Mouse (Mus musculus): ENCODE measurements around the gene Piwil1. TPM values are rescaled to one million over a fixed set of nuclear protein-coding genes. Genes with fewer than 3 reads are reported as not detected.
A peak's percentile ranks its signal among the peaks of the same experiment; 100 is the strongest.

The Piwil1 gene
- 0.14 TPM in 1 of 2 replicates, not detected in the other for polyA plus RNA-seq (2016; fragmentation: Nextera tagmentation; extraction: Ambion mirVana)

DNA sequence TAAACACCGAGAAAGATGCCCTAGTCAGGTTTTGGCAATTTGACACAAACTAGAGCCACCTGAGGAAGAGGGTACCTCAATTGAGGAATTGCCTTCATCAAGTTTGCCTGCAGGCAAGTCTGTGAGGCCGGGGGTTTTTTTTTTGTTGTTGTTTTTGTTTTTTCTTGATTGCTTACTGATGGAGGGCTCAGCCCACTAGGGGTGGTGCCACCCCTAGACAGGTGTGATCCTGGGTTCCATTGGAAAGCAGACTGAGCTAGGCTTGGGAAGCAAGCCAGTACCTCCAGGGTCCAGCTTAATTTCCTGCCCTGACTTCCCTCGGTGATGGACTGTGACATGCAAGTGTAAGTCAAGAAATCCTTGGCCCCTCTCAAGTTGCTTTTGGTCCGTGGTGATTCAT, at the start of gene Piwil1:
Gene Piwil1, plus strand, starts transcription at position 301 of the 400 bp plus-strand sequence.
- DNase-seq (ENCODE audit: low spot score): no peak
- H3K36me3 ChIP-seq: no peaks in the 10 kb centered on the region
- peak within 1 kb of the TSS; percentile 79 for H3K27ac ChIP-seq
- peaks cover 21% of the 10 kb centered on the region for H3K4me1 ChIP-seq (replicated peaks)
- WGBS: 85% methylated on average over 4 of the region's 4 CpGs
- no peak within 1 kb of the TSS for H3K4me3 ChIP-seq
- peaks cover 9% of the 10 kb centered on the region; the same call in 1 of the 2 replicates for H3K9me3 ChIP-seq
- peaks cover 18% of the 10 kb centered on the region; the same call in 1 of the 2 replicates for H3K27me3 ChIP-seq (ENCODE audit: insufficient read depth, poor library complexity, severe bottlenecking)

DNA sequence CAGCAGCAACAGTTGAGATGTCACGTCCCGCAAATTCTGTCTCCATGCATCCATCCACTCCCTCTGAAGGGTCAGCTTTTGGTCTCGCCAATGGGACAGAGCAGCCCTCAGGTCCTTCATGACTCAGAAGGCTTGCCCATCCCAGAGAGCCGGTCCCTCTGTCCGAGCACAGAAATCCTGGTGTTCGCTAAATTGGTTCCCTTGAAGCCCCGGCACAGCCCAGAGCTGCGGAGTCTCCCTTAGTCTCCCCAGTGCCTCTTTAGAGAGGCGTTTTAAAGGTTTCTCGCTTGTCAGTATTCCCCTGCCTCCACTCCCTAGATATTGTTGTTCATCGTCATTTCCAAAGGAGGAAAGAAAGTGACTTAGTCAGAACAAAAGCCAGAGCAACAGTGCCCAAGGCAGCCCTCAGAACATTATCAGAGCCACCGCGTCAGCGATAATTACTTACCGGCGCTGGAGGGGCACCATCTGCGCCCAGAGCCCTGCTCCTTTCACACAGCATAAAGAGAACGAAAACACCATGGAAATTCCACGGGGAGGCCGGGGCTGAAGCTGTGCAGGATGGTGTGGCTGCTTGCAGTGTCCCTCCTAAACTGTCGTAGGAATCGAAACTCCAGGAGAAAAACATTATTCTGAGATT, 45.7 kb upstream of the Piwil1 start:
- peak overlapping the region; percentile 66 for H3K27ac ChIP-seq
- no peaks in the 10 kb centered on the region; the same call in 1 of the 2 replicates for H3K9me3 ChIP-seq
- H3K27me3 ChIP-seq (ENCODE audit: insufficient read depth, poor library complexity, severe bottlenecking): no peaks in the 10 kb centered on the region
- DNase-seq (ENCODE audit: low spot score): no peak
- H3K4me3 ChIP-seq: no peak overlapping the region; the same call in 1 of the 2 replicates
- no peaks in the 10 kb centered on the region for H3K36me3 ChIP-seq
- H3K4me1 ChIP-seq (replicated peaks): peaks cover 24% of the 10 kb centered on the region
- WGBS: 52% methylated on average over 22 of the region's 22 CpGs

DNA sequence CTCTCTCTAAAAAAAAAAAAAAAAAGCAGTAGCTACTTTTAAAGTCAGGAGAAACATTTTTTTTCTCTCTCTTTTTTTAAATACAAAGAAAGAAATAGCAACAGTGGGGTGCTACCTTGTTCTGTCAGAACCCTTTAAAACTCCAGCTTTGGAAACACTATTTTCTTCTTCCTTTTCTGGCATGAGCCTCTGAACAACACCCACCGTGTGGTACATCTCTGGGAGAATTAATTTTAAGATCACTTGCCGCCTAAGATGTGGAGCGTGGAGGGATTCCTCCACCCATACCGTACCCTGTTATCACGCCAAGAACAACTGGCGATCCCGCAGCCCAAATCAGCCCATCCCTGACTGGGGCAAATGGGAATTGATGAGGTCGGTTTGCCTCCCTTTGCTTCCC, 42.2 kb upstream of the Piwil1 start:
- Histone ChIP-seq H3K27ac (no peak overlapping the region), H3K36me3 (no peaks in the 10 kb centered on the region), H3K9me3 (peaks cover 7% of the 10 kb centered on the region), H3K4me3 (no peak overlapping the region), H3K27me3 (ENCODE audit: insufficient read depth, poor library complexity, severe bottlenecking) (no peaks in the 10 kb centered on the region), H3K4me1 (replicated peaks) (peaks cover 19% of the 10 kb centered on the region)
- no peak for DNase-seq (ENCODE audit: low spot score)
- WGBS: 66% methylated on average over 8 of the region's 8 CpGs

DNA sequence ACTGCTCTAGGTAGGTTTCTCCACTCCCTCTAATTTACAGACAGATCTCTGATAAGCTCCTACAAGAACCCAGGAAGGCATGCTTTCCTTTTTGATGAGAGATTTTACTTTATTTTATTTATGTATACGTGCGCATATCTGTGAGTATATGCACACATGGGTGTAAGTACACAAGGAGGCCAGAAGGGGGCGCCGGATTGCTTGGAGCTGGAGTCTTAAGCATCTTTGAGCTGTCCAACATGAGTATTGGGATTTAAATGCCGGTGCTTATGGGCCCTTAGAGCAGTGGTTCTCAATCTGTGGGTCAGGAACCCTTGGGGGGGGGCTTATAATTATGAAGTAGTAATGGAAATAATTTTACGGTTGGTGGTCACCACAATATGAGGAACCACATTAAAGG, 39.4 kb upstream of the Piwil1 start:
- H3K4me3 ChIP-seq: no peak overlapping the region
- H3K36me3 ChIP-seq: no peaks in the 10 kb centered on the region
- DNase-seq (ENCODE audit: low spot score): no peak
- H3K27ac ChIP-seq: no peak overlapping the region
- H3K4me1 ChIP-seq (replicated peaks): peaks cover 7% of the 10 kb centered on the region; the same call in 1 of the 2 replicates
- H3K27me3 ChIP-seq (ENCODE audit: insufficient read depth, poor library complexity, severe bottlenecking): no peaks in the 10 kb centered on the region
- peaks cover 11% of the 10 kb centered on the region for H3K9me3 ChIP-seq
- 95% methylated on average over 6 of the region's 6 CpGs for WGBS

DNA sequence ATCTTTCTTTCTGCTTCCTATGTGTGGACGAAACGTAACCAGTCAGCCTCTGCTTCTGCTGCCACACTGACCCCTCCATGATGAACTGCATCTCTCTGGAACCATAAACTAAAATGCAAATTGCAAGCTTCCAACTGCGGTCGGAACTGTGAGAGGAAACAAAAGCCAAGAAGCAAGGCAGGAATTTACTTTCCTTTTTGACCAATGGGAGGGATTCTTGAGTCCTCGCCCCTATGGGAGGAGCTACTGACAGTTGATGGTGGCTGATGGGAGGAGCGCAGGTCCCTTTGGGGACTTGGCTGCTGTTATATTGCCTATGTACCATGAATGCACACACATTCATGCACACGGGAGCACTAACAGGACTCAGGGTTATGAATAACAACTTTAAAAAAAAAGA, 38.3 kb upstream of the Piwil1 start:
- WGBS: 83% methylated on average over 7 of the region's 7 CpGs
- no peak for DNase-seq (ENCODE audit: low spot score)
- no peaks in the 10 kb centered on the region for H3K27me3 ChIP-seq (ENCODE audit: insufficient read depth, poor library complexity, severe bottlenecking)
- no peak overlapping the region for H3K27ac ChIP-seq
- H3K36me3 ChIP-seq: no peaks in the 10 kb centered on the region
- H3K4me1 ChIP-seq (replicated peaks): peaks cover 7% of the 10 kb centered on the region; the same call in 1 of the 2 replicates
- H3K4me3 ChIP-seq: no peak overlapping the region
- H3K9me3 ChIP-seq: peaks cover 11% of the 10 kb centered on the region

DNA sequence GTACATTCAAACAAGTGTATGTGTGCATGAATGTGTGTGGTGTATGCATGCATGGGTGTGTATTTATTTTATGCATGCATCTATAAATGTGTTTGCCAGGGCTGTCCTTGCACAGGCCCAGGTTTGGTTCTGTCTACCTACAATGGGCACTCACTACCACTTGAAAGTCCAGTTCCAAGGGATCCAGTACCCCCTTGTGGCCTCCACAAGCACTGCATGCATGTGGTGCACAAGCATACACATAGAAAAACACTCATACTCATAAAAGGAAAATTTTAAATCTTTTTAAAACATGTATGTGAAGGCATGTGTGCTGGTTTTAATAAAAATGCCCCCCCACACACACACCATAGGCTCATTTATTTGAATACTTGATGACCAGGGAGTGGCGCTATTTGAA, 37.3 kb upstream of the Piwil1 start:
- H3K36me3 ChIP-seq: no peaks in the 10 kb centered on the region
- no peaks in the 10 kb centered on the region for H3K27me3 ChIP-seq (ENCODE audit: insufficient read depth, poor library complexity, severe bottlenecking)
- 90% methylated on average over 1 of the region's 1 CpGs for WGBS
- DNase-seq (ENCODE audit: low spot score): no peak
- H3K4me1 ChIP-seq (replicated peaks): 0 out of 2 replicates have a peak, but pooled peaks cover 3% of the 10 kb centered on the region
- H3K27ac ChIP-seq: no peak overlapping the region
- peaks cover 11% of the 10 kb centered on the region for H3K9me3 ChIP-seq
- no peak overlapping the region for H3K4me3 ChIP-seq

DNA sequence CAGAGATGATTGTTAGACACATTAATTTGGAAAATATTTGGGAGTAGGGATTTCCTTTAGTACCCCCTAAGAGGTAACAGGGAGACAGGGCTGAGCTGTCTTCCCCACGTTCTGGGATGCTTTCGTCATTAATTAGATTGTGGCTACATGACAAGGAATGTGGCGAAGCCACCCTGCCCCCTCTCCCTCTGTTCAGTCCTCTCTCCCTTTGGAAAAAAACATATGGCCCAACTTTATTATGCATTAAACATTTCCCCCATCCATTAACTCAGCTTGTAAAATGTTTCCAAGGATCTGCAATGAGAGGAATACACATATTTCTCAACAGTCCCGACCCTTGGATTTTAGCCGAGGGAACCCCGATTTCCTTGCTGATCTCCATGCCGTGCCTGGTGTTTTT, 35.0 kb upstream of the Piwil1 start:
- H3K27me3 ChIP-seq (ENCODE audit: insufficient read depth, poor library complexity, severe bottlenecking): no peaks in the 10 kb centered on the region
- no peaks in the 10 kb centered on the region for H3K36me3 ChIP-seq
- peaks cover 14% of the 10 kb centered on the region for H3K9me3 ChIP-seq
- DNase-seq (ENCODE audit: low spot score): no peak
- 69% methylated on average over 7 of the region's 7 CpGs for WGBS
- no peak overlapping the region for H3K27ac ChIP-seq
- H3K4me3 ChIP-seq: no peak overlapping the region
- H3K4me1 ChIP-seq (replicated peaks): 0 out of 2 replicates have a peak, but pooled peaks cover 3% of the 10 kb centered on the region

DNA sequence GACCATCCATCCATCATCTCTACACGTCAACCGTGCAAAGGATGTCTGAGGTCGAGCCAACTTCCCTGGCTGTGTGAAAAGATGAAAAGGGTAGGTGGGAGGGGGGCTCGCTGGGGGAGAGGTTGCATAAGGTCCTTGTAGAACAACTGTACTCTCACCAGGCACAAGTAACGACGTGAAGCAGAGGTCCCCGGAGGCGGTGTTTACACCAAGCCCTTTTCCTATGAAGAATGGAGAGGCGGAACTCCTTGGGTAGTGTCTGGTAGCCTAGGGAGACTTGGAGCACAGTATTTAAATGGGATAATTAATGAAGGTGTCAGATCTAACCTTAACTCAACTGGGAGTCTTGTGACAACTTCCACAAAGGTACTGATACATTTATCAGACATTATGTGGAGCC, 28.2 kb upstream of the Piwil1 start:
- H3K27ac ChIP-seq: no peak overlapping the region
- H3K9me3 ChIP-seq: peaks cover 3% of the 10 kb centered on the region; the same call in 1 of the 2 replicates
- no peak overlapping the region for H3K4me3 ChIP-seq
- H3K36me3 ChIP-seq: no peaks in the 10 kb centered on the region
- no peak for DNase-seq (ENCODE audit: low spot score)
- H3K4me1 ChIP-seq (replicated peaks): no peaks in the 10 kb centered on the region
- WGBS: 76% methylated on average over 9 of the region's 9 CpGs
- H3K27me3 ChIP-seq (ENCODE audit: insufficient read depth, poor library complexity, severe bottlenecking): no peaks in the 10 kb centered on the region

DNA sequence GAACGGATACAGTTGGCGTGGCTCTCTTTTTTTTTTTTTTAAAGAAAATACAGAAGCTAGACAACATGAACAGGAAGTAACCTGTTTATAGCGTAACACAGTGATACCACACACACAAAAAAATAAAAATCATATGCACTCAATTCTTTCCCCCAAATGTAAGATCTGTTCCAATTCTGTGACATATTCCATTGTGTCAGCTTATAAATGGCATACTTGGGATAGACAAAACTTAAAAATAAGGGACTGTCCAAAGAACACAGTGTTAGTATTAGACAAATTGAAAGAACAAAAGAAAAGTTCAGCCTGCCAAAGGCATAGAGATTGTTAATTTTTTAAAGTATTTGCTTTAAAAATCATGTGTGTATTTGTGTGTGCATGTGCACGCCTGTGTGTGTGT, 25.0 kb upstream of the Piwil1 start:
- Histone ChIP-seq H3K4me1 (replicated peaks) (no peaks in the 10 kb centered on the region), H3K36me3 (no peaks in the 10 kb centered on the region), H3K27ac (no peak overlapping the region), H3K4me3 (no peak overlapping the region), H3K9me3 (no peaks in the 10 kb centered on the region), H3K27me3 (ENCODE audit: insufficient read depth, poor library complexity, severe bottlenecking) (no peaks in the 10 kb centered on the region)
- no peak for DNase-seq (ENCODE audit: low spot score)
- 93% methylated on average over 4 of the region's 4 CpGs for WGBS

DNA sequence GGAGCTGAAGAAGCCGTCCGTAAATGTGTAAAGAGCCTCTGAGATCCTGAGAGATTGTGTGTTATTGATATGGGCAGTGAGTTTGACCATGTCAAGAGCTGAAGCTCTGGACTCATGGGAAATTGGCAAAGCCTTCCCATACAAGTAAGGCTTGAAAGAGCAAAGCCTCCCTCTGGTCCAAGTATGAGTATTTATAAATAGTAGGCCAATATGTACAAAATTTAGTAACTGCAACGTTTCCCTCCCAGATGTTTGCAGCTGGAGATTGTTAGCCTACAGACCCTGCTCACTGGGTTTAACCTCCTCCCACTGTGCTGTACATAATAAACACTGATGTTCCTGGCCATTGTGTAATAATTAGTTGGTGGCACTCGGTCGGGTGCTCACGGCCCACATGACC, 24.5 kb upstream of the Piwil1 start:
- Histone ChIP-seq H3K4me1 (replicated peaks) (no peaks in the 10 kb centered on the region), H3K27ac (no peak overlapping the region), H3K27me3 (ENCODE audit: insufficient read depth, poor library complexity, severe bottlenecking) (0 out of 2 replicates have a peak, but pooled peaks cover 1% of the 10 kb centered on the region), H3K9me3 (no peaks in the 10 kb centered on the region), H3K36me3 (no peaks in the 10 kb centered on the region), H3K4me3 (no peak overlapping the region)
- no peak for DNase-seq (ENCODE audit: low spot score)
- 84% methylated on average over 6 of the region's 6 CpGs for WGBS

DNA sequence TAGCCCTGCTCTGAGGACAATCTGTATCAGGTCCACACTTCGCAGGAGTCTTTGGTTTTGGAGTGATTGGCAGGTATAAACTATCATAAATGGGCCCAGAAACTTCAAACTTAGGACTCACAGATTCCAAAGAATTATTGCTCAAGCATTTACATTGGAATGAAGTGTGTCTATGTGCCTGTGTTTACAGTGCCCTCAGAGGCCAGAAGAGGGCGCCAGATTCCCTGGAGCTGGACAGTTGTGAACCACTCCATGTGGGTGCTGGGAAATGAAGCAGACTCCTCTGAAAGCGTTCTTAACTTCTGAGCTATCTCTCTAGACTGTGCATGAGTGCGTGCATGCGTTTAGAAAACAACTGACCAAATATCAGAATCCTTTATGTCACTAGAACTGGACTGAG, 20.9 kb upstream of the Piwil1 start:
- Histone ChIP-seq H3K9me3 (peaks cover 5% of the 10 kb centered on the region), H3K4me1 (replicated peaks) (peaks cover 17% of the 10 kb centered on the region), H3K27me3 (ENCODE audit: insufficient read depth, poor library complexity, severe bottlenecking) (peaks cover 20% of the 10 kb centered on the region; the same call in 1 of the 2 replicates), H3K27ac (no peak overlapping the region), H3K4me3 (no peak overlapping the region), H3K36me3 (no peaks in the 10 kb centered on the region)
- 42% methylated on average over 5 of the region's 5 CpGs for whole genome bisulfite sequencing
- peak; percentile 49 for DNase-seq (ENCODE audit: low spot score)

DNA sequence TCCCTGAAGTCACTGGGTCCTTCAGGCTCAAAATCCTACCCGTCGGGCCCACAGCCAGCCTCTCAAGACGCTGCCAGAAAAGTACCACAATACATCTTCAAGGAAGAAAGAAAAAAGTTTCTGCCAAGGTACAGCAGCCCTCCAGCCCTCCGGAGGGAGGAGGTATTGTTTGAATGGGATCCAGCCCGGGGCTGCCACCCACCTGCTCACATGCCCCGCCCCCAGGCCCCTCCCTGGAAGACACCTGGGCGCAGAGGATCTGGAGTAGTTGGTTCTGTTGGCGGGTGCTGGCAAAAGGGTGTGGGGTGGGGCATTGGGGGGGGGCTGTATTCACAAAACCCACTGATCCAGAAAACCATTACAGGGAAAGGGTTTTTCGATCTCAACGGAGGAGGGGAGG, 18.1 kb upstream of the Piwil1 start:
- peak overlapping the region; percentile 82 for H3K27ac ChIP-seq
- H3K36me3 ChIP-seq: no peaks in the 10 kb centered on the region
- peaks cover 16% of the 10 kb centered on the region for H3K9me3 ChIP-seq
- H3K4me1 ChIP-seq (replicated peaks): peaks cover 17% of the 10 kb centered on the region
- H3K27me3 ChIP-seq (ENCODE audit: insufficient read depth, poor library complexity, severe bottlenecking): peaks cover 20% of the 10 kb centered on the region; the same call in 1 of the 2 replicates
- WGBS: 9% methylated on average over 10 of the region's 10 CpGs
- DNase-seq (ENCODE audit: low spot score): peak; percentile 25
- H3K4me3 ChIP-seq: peak overlapping the region; percentile 32

DNA sequence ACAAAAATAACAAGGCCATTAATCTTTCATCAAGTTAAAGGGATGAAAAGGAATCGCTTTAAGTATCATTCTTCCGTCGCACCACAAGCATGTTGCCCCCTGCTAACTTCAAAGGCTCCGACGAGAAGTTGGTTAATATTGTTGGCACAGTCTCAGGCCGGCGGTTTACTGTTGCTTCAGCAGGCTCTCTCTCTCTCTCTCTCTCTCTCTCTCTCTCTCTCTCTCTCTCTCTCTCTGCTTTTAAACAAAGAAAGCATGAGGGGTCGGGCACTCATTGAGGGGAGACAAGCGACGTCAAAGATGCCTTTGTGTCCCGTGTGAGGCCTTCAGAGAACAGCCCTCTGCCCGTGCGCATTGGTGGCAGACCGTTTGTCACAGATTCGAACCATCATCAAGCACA, 17.7 kb upstream of the Piwil1 start:
- Histone ChIP-seq H3K4me1 (replicated peaks) (peaks cover 17% of the 10 kb centered on the region), H3K36me3 (no peaks in the 10 kb centered on the region), H3K4me3 (peak overlapping the region; percentile 32), H3K27ac (peak overlapping the region; percentile 82), H3K27me3 (ENCODE audit: insufficient read depth, poor library complexity, severe bottlenecking) (peaks cover 20% of the 10 kb centered on the region; the same call in 1 of the 2 replicates), H3K9me3 (peaks cover 16% of the 10 kb centered on the region)
- peak; percentile 44 for DNase-seq (ENCODE audit: low spot score)
- WGBS: 5% methylated on average over 15 of the region's 15 CpGs

All from hindbrain, embryonic 10.5 days (tissue).